Mouse (Mus musculus) urinary bladder, adult 2 months (tissue): ENCODE measurements around the gene Plekhb1. TPM values are rescaled to one million over a fixed set of nuclear protein-coding genes. Genes with fewer than 3 reads are reported as not detected.

ENCODE experiments used
- DNase-seq: peaks from one replicate; pipeline ENCODE4 v3.0.0; 2022; ENCODE audit warnings: low spot score
- polyA plus RNA-seq: library from polyadenylated mRNA; depleted of rRNA; stranded (reverse); fragments of >200 nt; gene quantifications from 2 replicates; pipeline ENCODE4 v1.2.3, GENCODE M21; 2012; rRNA removed

Plekhb1 gene
- polyA plus RNA-seq, result 28.5 and 28.8 TPM in 2 replicates

- DNase-seq, result no peak
Observed at GRCm38 (mm10) chr7:100662231-100662630, at the start of gene Plekhb1. Gene Plekhb1 (minus strand): TSS chr7:100662414.

GRCm38 (mm10) chr7:100706883-100707480 lies 44.8 kb upstream of the Plekhb1 start:
- no peak for DNase-seq

GRCm38 (mm10) chr7:100706143-100706841 lies 44.1 kb upstream of the Plekhb1 start, which contains the start of gene Fam168a:
Gene Fam168a (plus strand): TSS chr7:100706635.
- peak; percentile 74 for DNase-seq

- DNase-seq, result no peak
Observed at GRCm38 (mm10) chr7:100699771-100700770, 37.9 kb upstream of the Plekhb1 start.

- no peak for DNase-seq
Observed at GRCm38 (mm10) chr7:100693199-100693598, 31.0 kb upstream of the Plekhb1 start.

- no peak for DNase-seq
Observed at GRCm38 (mm10) chr7:100688471-100688870, 26.3 kb upstream of the Plekhb1 start.

- DNase-seq, result peak; percentile 57
Observed at GRCm38 (mm10) chr7:100685061-100686030, 23.1 kb upstream of the Plekhb1 start.

GRCm38 (mm10) chr7:100684538-100684937 lies 22.3 kb upstream of the Plekhb1 start:
- DNase-seq, result no peak

- DNase-seq, result no peak
Observed at GRCm38 (mm10) chr7:100684081-100684480, 21.9 kb upstream of the Plekhb1 start.

GRCm38 (mm10) chr7:100683241-100683640 lies 21.0 kb upstream of the Plekhb1 start:
- no peak for DNase-seq

GRCm38 (mm10) chr7:100681132-100681531 lies 18.9 kb upstream of the Plekhb1 start:
- no peak for DNase-seq

GRCm38 (mm10) chr7:100678948-100679880 lies 17.0 kb upstream of the Plekhb1 start:
- DNase-seq, result no peak

GRCm38 (mm10) chr7:100678052-100678451 lies 15.8 kb upstream of the Plekhb1 start:
- no peak for DNase-seq

GRCm38 (mm10) chr7:100674941-100675340 lies 12.7 kb upstream of the Plekhb1 start:
- DNase-seq, result no peak

- no peak for DNase-seq
Observed at GRCm38 (mm10) chr7:100673452-100673851, 11.2 kb upstream of the Plekhb1 start.

GRCm38 (mm10) chr7:100670646-100671045 lies 8.4 kb upstream of the Plekhb1 start:
- no peak for DNase-seq

GRCm38 (mm10) chr7:100663729-100664304 lies 1.6 kb upstream of the Plekhb1 start:
- DNase-seq, result no peak

- DNase-seq, result peak; percentile 63
Observed at GRCm38 (mm10) chr7:100663190-100663589, 976 bp upstream of the Plekhb1 start.

GRCm38 (mm10) chr7:100661264-100661663 lies 950 bp downstream of the Plekhb1 start:
- no peak for DNase-seq
